Mouse (Mus musculus) small intestine, adult 2 months (tissue): ENCODE results near the gene Gm20708. TPM values are rescaled to one million over a fixed set of nuclear protein-coding genes. Genes with fewer than 3 reads are reported as not detected.
A peak's percentile ranks its signal among the peaks of the same experiment; 100 is the strongest.

ENCODE experiments used
- H3K27ac ChIP-seq: fragments of 200-500 bp; 2 replicates; pipeline ENCODE4 v1.5.1; 2012; ENCODE audit warnings: low read depth, low read length, control low read depth, inconsistent platforms; ENCODE audit not compliant: insufficient read depth
- H3K27me3 ChIP-seq: fragments of 200-500 bp; 2 replicates; pipeline ENCODE4 v1.6.1; 2012; ENCODE audit warnings: mild to moderate bottlenecking, moderate library complexity, low read length, inconsistent platforms; ENCODE audit not compliant: control insufficient read depth, insufficient read depth
- H3K36me3 ChIP-seq: fragments of 200-500 bp; 2 replicates; pipeline ENCODE4 v1.6.1; 2012; ENCODE audit warnings: mild to moderate bottlenecking, low read length, control low read depth, inconsistent platforms; ENCODE audit not compliant: control insufficient read depth, insufficient read depth
- H3K4me1 ChIP-seq: fragments of 200-500 bp; 2 replicates; pipeline ENCODE4 v1.6.1; 2012; ENCODE audit warnings: low read length, inconsistent platforms, mixed read lengths; ENCODE audit not compliant: control insufficient read depth, insufficient read depth, insufficient read length
- H3K4me3 ChIP-seq: fragments of 200-500 bp; 2 replicates; pipeline ENCODE4 v1.5.1; 2012; ENCODE audit warnings: low read depth, mild to moderate bottlenecking, control low read depth, inconsistent platforms, low read length, moderate library complexity
- CTCF ChIP-seq: fragments of 200-500 bp; IDR thresholded peaks from 2 replicates; pipeline ENCODE4 v1.5.1; 2012; ENCODE audit warnings: low read depth, mild to moderate bottlenecking, control low read depth, inconsistent platforms, low read length, moderate library complexity, mixed read lengths; ENCODE audit not compliant: insufficient replicate concordance, insufficient read length; ENCODE audit errors: extremely low read depth
- POLR2A ChIP-seq: fragments of 200-500 bp; IDR thresholded peaks from 2 replicates; pipeline ENCODE4 v1.6.1; 2012; ENCODE audit warnings: low read depth, mild to moderate bottlenecking, control low read depth, inconsistent platforms, low read length, moderate library complexity
- WGBS: fragments of 180-500 bp; shearing (Covaris S2); methylation state at CpG from one replicate; pipeline ENCODE4 v1.1.7; 2018; 5-methylcytosine and 5-hydroxymethylcytosine counted together
- polyA plus RNA-seq: library from polyadenylated mRNA; depleted of rRNA; stranded (reverse); fragments of >200 nt; gene quantifications from 2 replicates; pipeline ENCODE4 v1.2.3, GENCODE M21; 2012

Gm20708 gene
- polyA plus RNA-seq, 1 experiment = 0.06 TPM

DNA sequence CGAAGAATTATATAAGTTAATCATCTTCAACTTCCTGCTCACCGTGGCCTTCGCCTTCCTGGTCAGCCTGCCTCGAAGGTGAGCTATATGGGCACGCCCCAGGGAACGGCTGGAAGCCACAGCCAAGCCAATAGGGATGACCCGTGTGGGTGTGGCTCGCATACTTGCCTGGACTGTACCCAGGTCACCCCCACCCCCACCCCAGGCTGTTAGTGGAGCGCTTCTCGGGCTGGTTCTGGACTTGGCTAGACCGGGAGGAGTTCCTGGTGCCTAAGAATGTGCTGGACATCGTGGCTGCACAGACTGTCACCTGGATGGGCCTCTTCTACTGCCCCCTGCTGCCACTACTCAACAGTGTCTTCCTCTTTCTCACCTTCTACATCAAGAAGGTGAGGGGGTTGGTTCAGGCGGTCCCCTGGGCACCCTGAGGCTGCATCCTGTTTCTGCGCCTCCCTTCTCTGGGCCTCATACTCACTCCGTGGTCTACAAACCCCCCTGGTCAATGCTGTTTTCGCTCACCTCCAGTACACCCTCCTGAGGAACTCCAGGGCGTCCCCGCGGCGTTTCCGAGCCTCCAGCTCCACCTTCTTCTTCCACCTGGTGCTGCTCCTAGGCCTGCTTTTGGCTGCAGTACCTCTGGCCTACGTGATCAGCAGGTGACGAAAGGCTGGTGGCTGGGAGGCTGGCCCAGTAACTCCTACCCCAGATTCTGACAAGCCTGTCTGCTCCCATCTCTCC is 18.6 kb upstream of the Gm20708 start:
- H3K27ac ChIP-seq = peak overlapping the region; percentile 96
- peaks cover 13% of the 10 kb centered on the region for H3K4me1 ChIP-seq
- TF ChIP-seq POLR2A = peak; percentile 72
- no peak for TF ChIP-seq CTCF
- peak overlapping the region; percentile 69 for H3K4me3 ChIP-seq
- H3K27me3 ChIP-seq = no peaks in the 10 kb centered on the region
- 24% methylated on average over 23 of the region's 23 CpGs for WGBS
- no peaks in the 10 kb centered on the region for H3K36me3 ChIP-seq

DNA sequence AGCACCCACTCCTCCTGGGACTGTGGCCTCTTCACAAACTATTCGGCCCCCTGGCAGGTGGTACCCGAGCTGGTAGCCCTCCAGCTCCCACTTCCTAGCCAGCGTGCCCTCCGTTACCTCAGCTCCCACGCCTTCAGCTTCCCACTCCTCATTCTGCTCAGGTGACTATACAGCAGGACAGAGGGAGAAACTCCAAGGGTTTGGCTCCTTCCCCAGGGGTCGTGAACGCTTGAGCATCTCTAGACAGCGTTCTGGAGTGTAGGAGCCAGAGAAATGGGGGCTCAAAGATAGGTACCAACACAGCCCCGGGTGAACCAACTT is 18.1 kb upstream of the Gm20708 start:
- peak overlapping the region; percentile 96 for H3K27ac ChIP-seq
- H3K4me1 ChIP-seq = peaks cover 13% of the 10 kb centered on the region
- TF ChIP-seq CTCF (no peak), POLR2A (no peak)
- H3K27me3 ChIP-seq = no peaks in the 10 kb centered on the region
- H3K36me3 ChIP-seq = no peaks in the 10 kb centered on the region
- H3K4me3 ChIP-seq = peak overlapping the region; percentile 69
- WGBS = 83% methylated on average over 9 of the region's 9 CpGs

DNA sequence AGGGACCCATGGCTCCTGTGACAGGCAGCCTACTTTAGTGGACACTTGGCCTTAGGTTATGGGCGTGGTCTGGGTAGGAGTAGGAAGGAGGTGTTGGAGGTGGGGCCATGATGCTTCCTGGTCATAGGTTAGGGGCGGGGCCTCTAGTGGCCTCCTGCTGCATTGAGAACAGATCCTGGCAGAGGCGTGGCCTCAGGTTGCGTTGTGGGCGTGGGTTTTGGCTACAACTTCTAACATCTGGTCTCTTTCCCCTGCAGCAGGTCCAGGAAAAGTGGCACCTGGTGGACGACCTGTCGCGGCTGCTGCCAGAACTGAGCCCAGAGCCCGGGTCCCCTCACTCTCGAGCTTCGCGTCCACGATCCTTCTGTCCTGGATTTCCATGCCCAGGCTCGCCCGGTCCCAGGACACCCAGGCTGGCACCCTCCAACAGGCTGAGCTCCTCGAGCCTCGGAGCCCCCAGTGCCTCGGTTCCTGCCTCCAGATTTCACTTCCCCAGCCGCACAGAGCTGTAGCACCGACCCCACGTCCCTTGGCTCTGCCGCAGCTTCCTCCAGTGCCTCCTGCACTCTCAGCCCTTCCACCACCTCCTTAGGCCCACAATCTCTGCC is 17.1 kb upstream of the Gm20708 start:
- TF ChIP-seq CTCF (no peak), POLR2A (peak; percentile 46; the same call in 1 of the 2 replicates)
- peak overlapping the region; percentile 96 for H3K27ac ChIP-seq
- 7% methylated on average over 22 of the region's 22 CpGs for WGBS

DNA sequence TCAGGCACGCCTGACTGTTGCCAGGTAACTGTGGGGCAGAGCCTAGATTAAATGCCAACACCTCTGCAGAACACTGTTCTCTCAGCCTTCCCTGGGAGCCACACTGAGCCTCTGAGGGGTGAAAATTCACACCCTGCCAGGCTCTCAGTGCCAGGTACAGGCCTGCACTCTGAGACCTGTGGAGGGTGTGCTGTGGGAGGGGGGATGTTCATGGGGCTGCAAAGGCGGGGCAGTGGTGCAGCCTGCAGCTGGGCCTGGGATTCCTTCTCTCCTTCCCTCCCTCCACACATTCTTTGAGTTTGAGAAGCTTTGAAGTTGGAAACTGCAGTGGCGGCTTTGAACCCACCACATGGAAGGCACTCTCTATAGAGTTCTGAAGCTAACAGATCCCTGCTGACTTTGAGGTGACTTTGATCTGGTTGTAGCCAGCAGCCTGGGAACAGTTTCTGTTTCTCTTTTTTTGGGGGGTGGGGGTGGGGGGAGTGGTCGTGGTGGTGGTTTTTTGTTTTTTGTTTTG is 15.4 kb upstream of the Gm20708 start:
- WGBS = 69% methylated on average over 4 of the region's 4 CpGs
- no peak for TF ChIP-seq CTCF
- no peak for TF ChIP-seq POLR2A
- H3K27me3 ChIP-seq = no peaks in the 10 kb centered on the region
- no peak overlapping the region for H3K27ac ChIP-seq
- peaks cover 13% of the 10 kb centered on the region for H3K4me1 ChIP-seq
- no peaks in the 10 kb centered on the region for H3K36me3 ChIP-seq
- no peak overlapping the region for H3K4me3 ChIP-seq

More for the DNA sequence above, 17.1 kb upstream of the Gm20708 start:
- no peaks in the 10 kb centered on the region for H3K27me3 ChIP-seq
- peaks cover 13% of the 10 kb centered on the region for H3K4me1 ChIP-seq
- peak overlapping the region; percentile 69 for H3K4me3 ChIP-seq
- H3K36me3 ChIP-seq = no peaks in the 10 kb centered on the region

DNA sequence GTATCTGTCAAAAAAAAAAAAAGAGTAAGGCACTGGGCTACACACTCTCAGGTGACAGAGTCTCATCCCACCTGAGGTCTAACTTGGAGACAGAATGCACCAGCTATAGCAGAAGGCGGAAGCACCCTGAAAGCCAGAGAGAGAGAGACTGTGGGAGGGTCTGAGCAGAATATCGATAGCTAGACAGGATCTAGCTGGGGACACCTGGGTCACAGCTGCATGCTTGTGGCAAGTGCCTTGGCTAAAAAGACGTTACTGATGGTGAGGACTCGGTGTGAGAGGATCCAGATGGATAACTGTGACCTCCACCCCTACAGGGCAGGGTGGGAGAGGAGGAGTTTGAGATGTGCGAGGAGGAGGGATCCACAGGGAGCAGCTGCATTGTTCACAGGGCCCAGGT is 12.5 kb upstream of the Gm20708 start:
- Histone ChIP-seq H3K27ac (no peak overlapping the region), H3K4me1 (peaks cover 5% of the 10 kb centered on the region), H3K27me3 (no peaks in the 10 kb centered on the region), H3K4me3 (no peak overlapping the region), H3K36me3 (no peaks in the 10 kb centered on the region)
- TF ChIP-seq POLR2A (no peak), CTCF (no peak)
- 67% methylated on average over 5 of the region's 5 CpGs for WGBS

DNA sequence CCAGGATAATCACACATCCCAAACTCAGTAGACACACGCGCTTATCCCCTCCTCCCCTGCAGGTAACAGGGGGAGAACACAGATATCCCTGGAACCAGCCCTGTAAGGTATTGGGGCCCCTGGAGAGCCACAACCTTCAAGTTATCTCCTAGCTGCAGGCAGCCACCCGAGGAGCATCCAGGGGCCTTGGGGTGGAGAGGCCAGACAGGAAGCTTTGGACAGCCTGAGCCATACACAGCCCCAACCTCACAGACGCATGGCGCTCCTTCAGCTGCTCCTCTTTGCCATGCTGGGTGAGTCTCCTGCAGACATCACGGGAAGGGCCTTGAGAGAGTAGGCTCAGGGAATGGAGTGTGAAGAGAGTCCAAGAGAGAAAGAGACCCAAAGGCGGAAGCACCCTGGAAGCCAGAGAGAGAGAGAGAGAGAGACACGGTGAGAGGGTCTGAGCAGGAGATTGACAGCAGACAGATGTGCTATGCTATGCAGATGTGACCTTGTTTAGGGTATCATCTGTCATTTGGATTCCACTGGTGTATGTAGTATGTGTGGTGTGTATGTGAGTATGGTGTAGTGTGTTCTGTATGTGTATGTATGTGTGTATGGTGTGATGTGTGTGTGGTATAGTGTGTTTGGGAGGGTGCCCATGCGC is 11.8 kb upstream of the Gm20708 start, which contains the start of gene 6030468B19Rik:
Gene 6030468B19Rik, plus strand, starts transcription at position 150 of the 649 bp plus-strand sequence.
- Histone ChIP-seq H3K4me3 (no peak within 1 kb of the TSS), H3K27me3 (no peaks in the 10 kb centered on the region), H3K36me3 (no peaks in the 10 kb centered on the region), H3K4me1 (peaks cover under 1% of the 10 kb centered on the region), H3K27ac (no peak within 1 kb of the TSS)
- WGBS = 76% methylated on average over 9 of the region's 9 CpGs
- TF ChIP-seq POLR2A = no peak
- TF ChIP-seq CTCF = no peak

DNA sequence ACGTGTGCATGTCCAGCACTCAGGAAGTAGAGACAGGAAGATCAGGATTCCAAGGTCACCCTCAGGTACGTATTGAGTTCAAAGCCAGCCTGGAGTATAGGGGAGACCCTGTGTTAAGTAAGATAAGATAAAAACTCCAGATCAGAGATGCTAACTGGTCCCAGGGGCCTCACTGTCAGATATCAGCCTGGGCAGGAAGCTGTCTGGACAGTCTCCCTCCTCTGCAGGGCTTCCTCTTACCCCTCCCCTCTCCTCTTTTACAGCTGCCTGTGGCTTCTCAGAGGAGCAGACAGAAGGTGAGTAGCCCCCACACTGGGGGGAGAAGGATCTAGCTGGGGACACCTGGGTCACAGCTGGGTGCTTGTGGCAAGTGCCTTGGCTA is 11.3 kb upstream of the Gm20708 start:
- TF ChIP-seq POLR2A = no peak
- no peak for TF ChIP-seq CTCF
- H3K4me1 ChIP-seq = peaks cover 3% of the 10 kb centered on the region; the same call in 1 of the 2 replicates
- H3K27ac ChIP-seq = no peak overlapping the region
- no peaks in the 10 kb centered on the region for H3K36me3 ChIP-seq
- WGBS = 56% methylated on average over 2 of the region's 2 CpGs
- no peaks in the 10 kb centered on the region for H3K27me3 ChIP-seq
- no peak overlapping the region for H3K4me3 ChIP-seq
